Mouse (Mus musculus): ENCODE measurements around the gene Irf4.

Gene Irf4

GRCm38 (mm10) chr13:30738310-30738840 is 10.7 kb upstream of the Irf4 start:
- no peak for DNase-seq (ENCODE audit: low read depth, low spot score)

GRCm38 (mm10) chr13:30741172-30741571 is 7.9 kb upstream of the Irf4 start:
- DNase-seq (ENCODE audit: low read depth, low spot score) = no peak

GRCm38 (mm10) chr13:30742411-30742970 is 6.5 kb upstream of the Irf4 start:
- DNase-seq (ENCODE audit: low read depth, low spot score) = no peak

- DNase-seq (ENCODE audit: low read depth, low spot score) = no peak
Observed at GRCm38 (mm10) chr13:30745121-30745520, 3.9 kb upstream of the Irf4 start.

- no peak for DNase-seq (ENCODE audit: low read depth, low spot score)
Observed at GRCm38 (mm10) chr13:30747068-30747467, 2.0 kb upstream of the Irf4 start.

GRCm38 (mm10) chr13:30747504-30747903 is 1.5 kb upstream of the Irf4 start:
- no peak for DNase-seq (ENCODE audit: low read depth, low spot score)

- no peak for DNase-seq (ENCODE audit: low read depth, low spot score)
Observed at GRCm38 (mm10) chr13:30748321-30748720, 705 bp upstream of the Irf4 start.

- no peak for DNase-seq (ENCODE audit: low read depth, low spot score)
Observed at GRCm38 (mm10) chr13:30749557-30750141, 623 bp downstream of the Irf4 start.

GRCm38 (mm10) chr13:30750461-30751303 is 1.7 kb downstream of the Irf4 start:
- peak; percentile 20 for DNase-seq (ENCODE audit: low read depth, low spot score)

- DNase-seq (ENCODE audit: low read depth, low spot score) = no peak
Observed at GRCm38 (mm10) chr13:30751304-30751580, 2.2 kb downstream of the Irf4 start.

GRCm38 (mm10) chr13:30752581-30753187 is 3.7 kb downstream of the Irf4 start:
- no peak for DNase-seq (ENCODE audit: low read depth, low spot score)

GRCm38 (mm10) chr13:30753441-30753840 is 4.4 kb downstream of the Irf4 start:
- no peak for DNase-seq (ENCODE audit: low read depth, low spot score)

- no peak for DNase-seq (ENCODE audit: low read depth, low spot score)
Observed at GRCm38 (mm10) chr13:30754066-30754465, 5.0 kb downstream of the Irf4 start.

GRCm38 (mm10) chr13:30754825-30755476 is 5.9 kb downstream of the Irf4 start:
- no peak for DNase-seq (ENCODE audit: low read depth, low spot score)

GRCm38 (mm10) chr13:30755577-30755976 is 6.6 kb downstream of the Irf4 start:
- no peak for DNase-seq (ENCODE audit: low read depth, low spot score)

GRCm38 (mm10) chr13:30755998-30756639 is 7.1 kb downstream of the Irf4 start:
- no peak for DNase-seq (ENCODE audit: low read depth, low spot score)

GRCm38 (mm10) chr13:30757264-30757900 is 8.4 kb downstream of the Irf4 start:
- DNase-seq (ENCODE audit: low read depth, low spot score) = no peak

- DNase-seq (ENCODE audit: low read depth, low spot score) = no peak
Observed at GRCm38 (mm10) chr13:30758789-30759381, 9.9 kb downstream of the Irf4 start.

- no peak for DNase-seq (ENCODE audit: low read depth, low spot score)
Observed at GRCm38 (mm10) chr13:30760374-30761090, 11.5 kb downstream of the Irf4 start.

GRCm38 (mm10) chr13:30761151-30761631 is 12.2 kb downstream of the Irf4 start:
- DNase-seq (ENCODE audit: low read depth, low spot score) = no peak

Data from forelimb bud, embryonic 11.5 days (tissue).